Mouse (Mus musculus) limb, embryonic 14.5 days (tissue): Measurements from ENCODE around the gene Ndel1. TPM values are rescaled to one million over a fixed set of nuclear protein-coding genes. Genes with fewer than 3 reads are reported as not detected.

Experiments
- ATAC-seq: fragments of 200-750 bp; cut with Nextera tagmentation; 2 replicates; pipeline ENCODE4 v1.8.0; 2017; ENCODE audit warnings: low read depth, moderate number of reproducible peaks, moderate TSS enrichment; ENCODE audit not compliant: low FRiP score
- DNase-seq: peaks from one replicate; pipeline ENCODE4 v3.0.0-alpha.2; 2015; ENCODE audit warnings: low spot score
- H3K27ac ChIP-seq: fragments of 300-500 bp; sonication (generic); replicated peaks from 2 replicates; pipeline ENCODE4 v1.5.1; 2014; ENCODE audit warnings: low read depth, mild to moderate bottlenecking, low read length, moderate library complexity, mixed read lengths
- H3K27me3 ChIP-seq: fragments of 300-500 bp; sonication (generic); 2 replicates; pipeline ENCODE4 v1.6.1; 2014; ENCODE audit warnings: low read length, mixed read lengths; ENCODE audit not compliant: control insufficient read depth, insufficient read depth
- H3K36me3 ChIP-seq: fragments of 300-500 bp; sonication (generic); 2 replicates; pipeline ENCODE4 v1.6.1; 2014; ENCODE audit warnings: mild to moderate bottlenecking, low read length, moderate library complexity, mixed read lengths; ENCODE audit not compliant: control insufficient read depth, insufficient read depth
- H3K4me1 ChIP-seq: fragments of 300-500 bp; sonication (generic); 2 replicates; pipeline ENCODE4 v1.6.1; 2014; ENCODE audit warnings: antibody characterized with exemption, low read length, mixed read lengths; ENCODE audit not compliant: control insufficient read depth, insufficient read depth
- H3K4me2 ChIP-seq: fragments of 300-500 bp; sonication (generic); replicated peaks from 2 replicates; pipeline ENCODE4 v1.6.1; 2014; ENCODE audit warnings: low read depth, mild to moderate bottlenecking, low read length, moderate library complexity; ENCODE audit not compliant: severe bottlenecking
- H3K4me3 ChIP-seq: fragments of 300-500 bp; sonication (generic); replicated peaks from 2 replicates; pipeline ENCODE4 v1.5.1; 2014; ENCODE audit warnings: low read length
- H3K9ac ChIP-seq: fragments of 300-500 bp; sonication (generic); 2 replicates; pipeline ENCODE4 v1.6.1; 2014; ENCODE audit warnings: mild to moderate bottlenecking, low read depth, low read length, moderate library complexity; ENCODE audit not compliant: severe bottlenecking
- H3K9me3 ChIP-seq: fragments of 300-500 bp; sonication (generic); 2 replicates; pipeline ENCODE4 v1.6.1; 2016; ENCODE audit warnings: low read length; ENCODE audit not compliant: control insufficient read depth
- POLR2A ChIP-seq: fragments of 200-500 bp; IDR thresholded peaks from 2 replicates; pipeline ENCODE4 v1.8.0; 2012; ENCODE audit warnings: inconsistent platforms, mild to moderate bottlenecking, moderate library complexity, borderline replicate concordance; ENCODE audit not compliant: insufficient read depth, insufficient read length; ENCODE audit errors: extremely low read depth
- WGBS: fragments of 180-500 bp; shearing (Covaris S2); extraction: QIAGEN DNeasy Blood & Tissue Kit; methylation state at CpG from one replicate; pipeline ENCODE4 v1.1.7; 2014; 5-methylcytosine and 5-hydroxymethylcytosine counted together
- polyA plus RNA-seq, 2 experiments: library from polyadenylated mRNA; depleted of rRNA in 1 of 2; stranded (reverse) in 1 of 2; unstranded in 1 of 2; fragments of >200 nt; fragmentation: Nextera tagmentation in 1 of 2; extraction: Ambion mirVana in 1 of 2; gene quantifications; 2 replicates each; pipeline versions ENCODE4 v1.2.1 to v1.2.3; 2012 to 2014

Ndel1 gene
- polyA plus RNA-seq, 2 experiments = 85.7 to 91.8 TPM

DNA sequence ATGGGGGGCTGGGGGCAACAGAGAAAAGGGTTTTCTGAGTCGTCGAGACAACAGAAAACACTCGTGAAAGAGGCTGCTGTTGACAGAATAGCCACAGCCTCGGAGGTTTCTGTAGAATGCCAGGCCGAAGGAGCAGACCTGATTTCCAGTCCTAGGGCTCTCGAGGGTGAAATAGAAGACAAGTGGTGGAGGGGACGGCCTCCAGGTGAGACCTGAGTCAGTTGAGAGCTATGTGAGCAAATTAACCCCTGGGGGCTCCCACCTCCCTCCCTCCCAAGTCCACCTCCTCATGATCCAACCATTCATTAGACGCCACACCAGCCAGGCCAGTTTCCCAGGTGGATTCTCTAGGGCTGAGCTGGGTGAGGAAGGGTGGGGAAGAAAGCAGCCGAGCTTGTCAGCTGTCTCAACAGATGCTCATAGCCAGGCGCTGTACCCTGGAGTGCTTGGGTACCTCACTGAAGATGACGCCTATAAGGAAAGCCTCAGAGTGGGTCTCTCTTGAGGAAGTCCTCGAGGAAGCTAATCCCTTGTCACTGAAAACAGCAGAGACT, 22.3 kb upstream of the Ndel1 start:
- DNase-seq (no peak), ATAC-seq (no peak)
- no peak overlapping the region for H3K4me3 ChIP-seq
- H3K36me3 ChIP-seq = no peaks in the 10 kb centered on the region
- no peak overlapping the region for H3K4me2 ChIP-seq
- 54% methylated on average over 12 of the region's 12 CpGs for WGBS
- no peaks in the 10 kb centered on the region for H3K27me3 ChIP-seq
- H3K4me1 ChIP-seq = no peaks in the 10 kb centered on the region
- no peak overlapping the region for H3K9ac ChIP-seq
- no peaks in the 10 kb centered on the region for H3K9me3 ChIP-seq
- TF ChIP-seq POLR2A = no peak
- no peak overlapping the region for H3K27ac ChIP-seq

- Histone ChIP-seq H3K4me3 (no peak overlapping the region), H3K9ac (no peak overlapping the region), H3K4me2 (no peak overlapping the region), H3K27ac (no peak overlapping the region), H3K27me3 (no peaks in the 10 kb centered on the region), H3K4me1 (no peaks in the 10 kb centered on the region), H3K9me3 (no peaks in the 10 kb centered on the region), H3K36me3 (no peaks in the 10 kb centered on the region)
- ATAC-seq (no peak), DNase-seq (no peak)
- no peak for TF ChIP-seq POLR2A
- 68% methylated on average over 14 of the region's 15 CpGs for WGBS
These were observed 20.7 kb upstream of the Ndel1 start for GRCm38 (mm10) chr11:68892233-68892832.

GRCm38 (mm10) chr11:68891823-68892222, 20.2 kb upstream of the Ndel1 start:
- TF ChIP-seq POLR2A = no peak
- ATAC-seq = no peak
- WGBS = 82% methylated on average over 5 of the region's 5 CpGs

GRCm38 (mm10) chr11:68890625-68891024, 19.0 kb upstream of the Ndel1 start:
- Histone ChIP-seq H3K27ac (no peak overlapping the region), H3K9ac (no peak overlapping the region), H3K36me3 (no peaks in the 10 kb centered on the region), H3K9me3 (no peaks in the 10 kb centered on the region), H3K4me1 (no peaks in the 10 kb centered on the region), H3K4me3 (no peak overlapping the region), H3K27me3 (no peaks in the 10 kb centered on the region), H3K4me2 (no peak overlapping the region)
- ATAC-seq (no peak), DNase-seq (no peak)
- TF ChIP-seq POLR2A = no peak
- WGBS = 56% methylated on average over 2 of the region's 2 CpGs

More at GRCm38 (mm10) chr11:68891823-68892222, 20.2 kb upstream of the Ndel1 start:
- no peaks in the 10 kb centered on the region for H3K4me1 ChIP-seq
- no peak overlapping the region for H3K27ac ChIP-seq
- no peak overlapping the region for H3K4me3 ChIP-seq
- H3K36me3 ChIP-seq = no peaks in the 10 kb centered on the region
- DNase-seq = no peak
- no peaks in the 10 kb centered on the region for H3K27me3 ChIP-seq
- H3K9me3 ChIP-seq = no peaks in the 10 kb centered on the region
- H3K9ac ChIP-seq = no peak overlapping the region
- H3K4me2 ChIP-seq = no peak overlapping the region

- no peaks in the 10 kb centered on the region for H3K36me3 ChIP-seq
- no peak overlapping the region for H3K9ac ChIP-seq
- no peak overlapping the region for H3K27ac ChIP-seq
- H3K4me3 ChIP-seq = no peak overlapping the region
- DNase-seq (no peak), ATAC-seq (no peak)
- WGBS = 67% methylated on average over 2 of the region's 2 CpGs
- H3K9me3 ChIP-seq = no peaks in the 10 kb centered on the region
- no peak overlapping the region for H3K4me2 ChIP-seq
- no peak for TF ChIP-seq POLR2A
- no peaks in the 10 kb centered on the region for H3K27me3 ChIP-seq
- H3K4me1 ChIP-seq = no peaks in the 10 kb centered on the region
These were observed 17.0 kb upstream of the Ndel1 start for GRCm38 (mm10) chr11:68888653-68889052.

DNA sequence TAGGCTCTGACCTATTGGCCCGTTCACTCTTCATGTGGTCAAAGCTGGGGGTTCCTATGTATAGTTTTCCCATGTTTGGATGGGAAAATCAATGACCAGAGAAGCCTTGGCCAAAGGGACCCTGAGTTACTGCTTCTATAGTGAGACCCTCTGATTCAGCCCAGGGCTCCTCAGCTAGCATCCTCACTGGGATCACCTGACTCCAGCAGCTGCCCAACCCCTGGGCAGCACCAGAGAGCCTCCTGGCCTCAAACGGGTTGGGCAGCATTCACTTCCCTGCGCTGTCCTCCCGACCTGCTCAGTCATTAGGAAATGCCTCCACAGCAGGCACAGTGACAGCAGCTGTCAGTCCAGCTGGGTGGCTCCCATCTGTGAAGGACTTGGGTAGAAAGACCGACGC, 16.6 kb upstream of the Ndel1 start, which contains the start of gene Rnf222:
Gene Rnf222 (plus strand): TSS at position 301 of the 400 bp plus-strand sequence.
- H3K27ac ChIP-seq = no peak within 1 kb of the TSS
- no peak within 1 kb of the TSS for H3K9ac ChIP-seq
- no peaks in the 10 kb centered on the region for H3K27me3 ChIP-seq
- WGBS = 31% methylated on average over 6 of the region's 6 CpGs
- H3K9me3 ChIP-seq = no peaks in the 10 kb centered on the region
- ATAC-seq (no peak), DNase-seq (no peak)
- no peaks in the 10 kb centered on the region for H3K36me3 ChIP-seq
- no peak within 1 kb of the TSS for H3K4me3 ChIP-seq
- no peak within 1 kb of the TSS for H3K4me2 ChIP-seq
- no peak for TF ChIP-seq POLR2A
- H3K4me1 ChIP-seq = no peaks in the 10 kb centered on the region
